Mouse (Mus musculus): ENCODE measurements at regions not wholly inside any gene's neighbourhood (a gene's known extent, or its start where the extent isn't known, plus 50 kb on each side); places are given as distances from the start of the nearest gene placed in this dataset.

- Histone ChIP-seq H3K4me2 (ENCODE audit: low read depth) (no peak overlapping the region), H3K27ac (no peak overlapping the region), H3K36me3 (replicated peaks; ENCODE audit: control insufficient read depth, insufficient read depth, low read depth) (no peaks in the 10 kb centered on the region), H3K27me3 (ENCODE audit: control insufficient read depth, insufficient read depth, low read length) (no peaks in the 10 kb centered on the region), H3K9ac (replicated peaks) (no peak overlapping the region), H3K4me3 (ENCODE audit: insufficient read depth in 1 of 2, low read depth in 2 of 2, low read length in 2 of 2) (no peak overlapping the region), H3K9me3 (ENCODE audit: control insufficient read depth, low read length) (no peaks in the 10 kb centered on the region), H3K4me1 (replicated peaks; ENCODE audit: control insufficient read depth in 2 of 2, insufficient read depth in 2 of 2, low read length in 1 of 2) (no peaks in the 10 kb centered on the region)
- DNase-seq (ENCODE audit: low read depth in 3 of 3, low spot score in 3 of 3) (no peak), ATAC-seq (ENCODE audit: insufficient read depth) (no peak)
- TF ChIP-seq EP300 (IDR thresholded peaks at IDR 0.05; ENCODE audit: low read depth) (no peak), CTCF (IDR thresholded peaks at IDR 0.05; ENCODE audit: low read depth) (no peak)
- WGBS (ENCODE audit: insufficient replicate concordance) = 48% methylated on average over 3 of the region's 3 CpGs
Measured at GRCm38 (mm10) chr2:105514881-105515280, 115.8 kb upstream of the Rcn1 start.

GRCm38 (mm10) chr2:105515326-105515725 is 116.2 kb upstream of the Rcn1 start:
- Histone ChIP-seq H3K4me3 (ENCODE audit: insufficient read depth in 1 of 2, low read depth in 2 of 2, low read length in 2 of 2) (no peak overlapping the region), H3K9me3 (ENCODE audit: control insufficient read depth, low read length) (no peaks in the 10 kb centered on the region), H3K27me3 (ENCODE audit: control insufficient read depth, insufficient read depth, low read length) (no peaks in the 10 kb centered on the region), H3K4me2 (ENCODE audit: low read depth) (no peak overlapping the region), H3K27ac (no peak overlapping the region), H3K9ac (replicated peaks) (no peak overlapping the region), H3K4me1 (replicated peaks; ENCODE audit: control insufficient read depth in 2 of 2, insufficient read depth in 2 of 2, low read length in 1 of 2) (no peaks in the 10 kb centered on the region), H3K36me3 (replicated peaks; ENCODE audit: control insufficient read depth, insufficient read depth, low read depth) (no peaks in the 10 kb centered on the region)
- 76% methylated on average over 3 of the region's 3 CpGs for WGBS (ENCODE audit: insufficient replicate concordance)
- DNase-seq (ENCODE audit: low read depth in 3 of 3, low spot score in 3 of 3) (no peak), ATAC-seq (ENCODE audit: insufficient read depth) (no peak)
- no peak for TF ChIP-seq EP300 (IDR thresholded peaks at IDR 0.05; ENCODE audit: low read depth)
- TF ChIP-seq CTCF (IDR thresholded peaks at IDR 0.05; ENCODE audit: low read depth) = no peak

DNA sequence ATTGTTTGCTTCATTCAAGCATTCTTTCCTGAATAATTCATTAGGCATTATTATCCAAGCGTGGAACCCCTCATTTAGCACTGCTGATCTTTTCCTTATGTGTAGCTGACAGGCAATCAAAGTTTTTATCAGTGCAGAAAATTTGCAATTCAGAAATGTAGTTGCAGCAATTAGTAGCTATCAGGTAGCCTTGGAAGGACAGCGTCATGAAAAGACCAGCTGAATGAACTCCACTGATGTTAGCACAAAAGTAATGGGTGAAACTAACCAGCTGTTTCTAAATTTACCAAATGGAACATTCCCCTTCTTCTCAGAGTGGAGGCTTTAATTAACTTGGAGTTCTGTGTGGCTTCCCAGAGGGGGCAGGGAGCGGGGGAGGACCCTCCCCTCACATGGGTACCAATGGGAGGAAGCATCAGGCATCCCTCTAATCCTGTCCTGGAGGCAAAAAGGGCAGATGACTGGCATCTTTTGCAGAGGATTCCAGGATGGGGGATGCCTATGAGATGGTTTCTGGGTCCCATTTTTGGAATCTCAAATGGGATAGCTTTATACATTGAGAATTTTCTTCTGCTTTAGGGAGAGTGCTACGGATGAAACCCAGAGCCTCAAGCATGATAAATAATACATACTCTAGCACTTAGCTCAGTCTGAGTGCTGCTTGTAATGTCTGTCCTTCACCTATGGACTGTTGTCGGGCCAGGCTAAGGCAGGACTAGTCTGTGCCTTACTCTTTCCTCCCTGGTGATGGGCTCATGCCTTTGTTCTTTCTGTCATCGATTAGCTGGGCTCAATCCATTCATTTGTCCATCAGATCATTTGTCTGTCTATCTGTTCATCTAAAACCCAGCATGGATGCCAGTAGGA is 117.4 kb upstream of the Rcn1 start:
- TF ChIP-seq EP300 (IDR thresholded peaks at IDR 0.05; ENCODE audit: low read depth) = no peak
- TF ChIP-seq CTCF (IDR thresholded peaks at IDR 0.05; ENCODE audit: low read depth) = no peak
- DNase-seq (ENCODE audit: low read depth in 3 of 3, low spot score in 3 of 3) (no peak), ATAC-seq (ENCODE audit: insufficient read depth) (no peak)
- 55% methylated on average over 6 of the region's 6 CpGs for WGBS (ENCODE audit: insufficient replicate concordance)
- Histone ChIP-seq H3K9me3 (ENCODE audit: control insufficient read depth, low read length) (no peaks in the 10 kb centered on the region), H3K27me3 (ENCODE audit: control insufficient read depth, insufficient read depth, low read length) (no peaks in the 10 kb centered on the region), H3K4me1 (replicated peaks; ENCODE audit: control insufficient read depth in 2 of 2, insufficient read depth in 2 of 2, low read length in 1 of 2) (no peaks in the 10 kb centered on the region), H3K36me3 (replicated peaks; ENCODE audit: control insufficient read depth, insufficient read depth, low read depth) (no peaks in the 10 kb centered on the region), H3K4me2 (ENCODE audit: low read depth) (no peak overlapping the region), H3K4me3 (ENCODE audit: insufficient read depth in 1 of 2, low read depth in 2 of 2, low read length in 2 of 2) (no peak overlapping the region), H3K27ac (no peak overlapping the region), H3K9ac (replicated peaks) (no peak overlapping the region)

GRCm38 (mm10) chr2:105521841-105522240 is 122.7 kb upstream of the Rcn1 start:
- Histone ChIP-seq H3K9ac (replicated peaks) (no peak overlapping the region), H3K27me3 (ENCODE audit: control insufficient read depth, insufficient read depth, low read length) (no peaks in the 10 kb centered on the region), H3K4me2 (ENCODE audit: low read depth) (no peak overlapping the region), H3K36me3 (replicated peaks; ENCODE audit: control insufficient read depth, insufficient read depth, low read depth) (no peaks in the 10 kb centered on the region), H3K4me1 (replicated peaks; ENCODE audit: control insufficient read depth in 2 of 2, insufficient read depth in 2 of 2, low read length in 1 of 2) (no peaks in the 10 kb centered on the region), H3K27ac (no peak overlapping the region), H3K4me3 (ENCODE audit: insufficient read depth in 1 of 2, low read depth in 2 of 2, low read length in 2 of 2) (no peak overlapping the region), H3K9me3 (ENCODE audit: control insufficient read depth, low read length) (no peaks in the 10 kb centered on the region)
- TF ChIP-seq EP300 (IDR thresholded peaks at IDR 0.05; ENCODE audit: low read depth) = no peak
- TF ChIP-seq CTCF (IDR thresholded peaks at IDR 0.05; ENCODE audit: low read depth) = no peak
- ATAC-seq (ENCODE audit: insufficient read depth) (no peak), DNase-seq (ENCODE audit: low read depth in 3 of 3, low spot score in 3 of 3) (no peak)
- WGBS (ENCODE audit: insufficient replicate concordance) = 27% methylated on average over 4 of the region's 4 CpGs

GRCm38 (mm10) chr2:105523297-105523802 is 124.2 kb upstream of the Rcn1 start:
- H3K4me1 ChIP-seq (replicated peaks; ENCODE audit: control insufficient read depth in 2 of 2, insufficient read depth in 2 of 2, low read length in 1 of 2) = no peaks in the 10 kb centered on the region
- 4% methylated on average over 5 of the region's 5 CpGs for WGBS (ENCODE audit: insufficient replicate concordance)
- TF ChIP-seq CTCF (IDR thresholded peaks at IDR 0.05; ENCODE audit: low read depth) = peak; percentile 62
- TF ChIP-seq EP300 (IDR thresholded peaks at IDR 0.05; ENCODE audit: low read depth) = no peak
- H3K36me3 ChIP-seq (replicated peaks; ENCODE audit: control insufficient read depth, insufficient read depth, low read depth) = no peaks in the 10 kb centered on the region
- H3K27me3 ChIP-seq (ENCODE audit: control insufficient read depth, insufficient read depth, low read length) = no peaks in the 10 kb centered on the region
- ATAC-seq (ENCODE audit: insufficient read depth) (no peak), DNase-seq (ENCODE audit: low read depth in 3 of 3, low spot score in 3 of 3) (no peak)
- no peak overlapping the region for H3K9ac ChIP-seq (replicated peaks)
- H3K4me3 ChIP-seq (ENCODE audit: insufficient read depth in 1 of 2, low read depth in 2 of 2, low read length in 2 of 2) = no peak overlapping the region
- H3K4me2 ChIP-seq (ENCODE audit: low read depth) = no peak overlapping the region
- H3K9me3 ChIP-seq (ENCODE audit: control insufficient read depth, low read length) = no peaks in the 10 kb centered on the region
- no peak overlapping the region for H3K27ac ChIP-seq
